In genomic region chr6:90898107-90898506, GRCm38 (mm10) we compare ENCODE assay signal across 14 mouse cellular contexts.
DNase-seq lines count a peak whose midpoint lies in the region; ATAC-seq lines count a peak whose summit lies in the region.
"Had no signal": no experiment of that assay in that cellular context is flagged by ENCODE, and none has a peak within 500 bp of the region (broad histone marks: within the 10 kb centered on the region; RNA-seq: fewer than 3 reads in every experiment).

No protein-coding gene starts in this region.

- H3K4me1 ChIP-seq in stomach, embryonic 16.5 days (ENCODE audit: control insufficient read depth, insufficient read depth, low read length), result 0 out of 2 replicates have a peak, but pooled peaks cover 4% of the 10 kb centered on the region

- WGBS in stomach, embryonic 16.5 days, result 0% methylated on average over 1 of the region's 1 CpGs

- peak; percentile 73; the same call in 1 of the 2 replicates for ATAC-seq in stomach, embryonic 16.5 days (ENCODE audit: insufficient read depth, low FRiP score)
- ATAC-seq: hindbrain, postnatal 0 days had no signal

- DNase-seq in ovary, postnatal 36 days (ENCODE audit: low spot score), result peak; percentile 18
- DNase-seq in ovary, postnatal 14 days (ENCODE audit: low spot score), result no peak
- DNase-seq in heart, adult 9 months (ENCODE audit: low spot score in 2 of 2), result peak; percentile 18 to 41
- peak; percentile 27 to 42 for DNase-seq in heart, postnatal 14 days
- DNase-seq in cerebellum, adult 8-10 months, result no peak
- DNase-seq in kidney, adult 8-10 months, result no peak
- DNase-seq in natural killer cell, adult 2 months (ENCODE audit: low spot score in 2 of 2), result no peak
- DNase-seq: adrenal gland, adult 2 months; cerebellum, adult 2 months; thymus, postnatal 25 days had no signal

- no peak overlapping the region for H3K9ac ChIP-seq in stomach, embryonic 16.5 days (ENCODE audit: low read length)

- H3K9me3 ChIP-seq in stomach, embryonic 16.5 days (replicated peaks; ENCODE audit: control insufficient read depth, low read length), result no peaks in the 10 kb centered on the region

- H3K4me3 ChIP-seq in stomach, embryonic 16.5 days (replicated peaks; ENCODE audit: low read length), result no peak overlapping the region

- H3K36me3 ChIP-seq in stomach, embryonic 16.5 days (ENCODE audit: control insufficient read depth, insufficient read depth, low read length), result no peaks in the 10 kb centered on the region

- no peak overlapping the region for H3K27ac ChIP-seq in stomach, embryonic 16.5 days (ENCODE audit: low read length)
- H3K27ac ChIP-seq: hindbrain, postnatal 0 days; macrophage had no signal

- no peaks in the 10 kb centered on the region for H3K27me3 ChIP-seq in stomach, embryonic 16.5 days (ENCODE audit: control insufficient read depth, insufficient read depth, low read length)

- intact Hi-C loops in heart, postnatal 14 days (cut with DNase I), result no loop called here

- H3K4me2 ChIP-seq in stomach, embryonic 16.5 days (ENCODE audit: low read depth, low read length), result no peak overlapping the region
- H3K4me2 ChIP-seq: liver, embryonic 11.5 days had no signal

Comparison
In these comparisons a context has a peak if more than half of its experiments do, and no peak if none do; other contexts are left out.
1. DNase-seq: peak in ovary, postnatal 36 days (single experiment), heart, adult 9 months (2 of 2) and heart, postnatal 14 days (2 of 2); none in ovary, postnatal 14 days (single experiment), cerebellum, adult 8-10 months (single experiment), kidney, adult 8-10 months (0 of 2) and natural killer cell, adult 2 months (0 of 2).